Mouse (Mus musculus): ENCODE measurements around the gene Lmntd2. TPM values are rescaled to one million over a fixed set of nuclear protein-coding genes. Genes with fewer than 3 reads are reported as not detected.
"Not testable (repeated sequence)": the region's sequence is repeated elsewhere in the genome, so short reads cannot be mapped to it uniquely, and the experiment has no call there.

The Lmntd2 gene
- 3.9 and 4.0 TPM in 2 replicates for polyA plus RNA-seq (2016; fragmentation: Nextera tagmentation; extraction: Ambion mirVana)

GRCm38 (mm10) chr7:141213605-141214235, at the start of gene Lmntd2:
Lmntd2 (minus strand) TSS chr7:141214080.
- WGBS: 92% methylated on average over 11 of the region's 11 CpGs
- DNase-seq (ENCODE audit: low spot score): no peak

GRCm38 (mm10) chr7:141263640-141264039, 49.8 kb upstream of the Lmntd2 start:
- DNase-seq (ENCODE audit: low spot score): no peak
- Histone ChIP-seq H3K9me3 (no peaks in the 10 kb centered on the region), H3K27me3 (ENCODE audit: insufficient read depth, poor library complexity, severe bottlenecking) (no peaks in the 10 kb centered on the region), H3K36me3 (peaks cover 63% of the 10 kb centered on the region), H3K4me3 (no peak overlapping the region), H3K4me1 (replicated peaks) (peaks cover 18% of the 10 kb centered on the region), H3K27ac (no peak overlapping the region)
- WGBS: 89% methylated on average over 13 of the region's 13 CpGs

More at GRCm38 (mm10) chr7:141213605-141214235, at the start of gene Lmntd2:
- no peaks in the 10 kb centered on the region for H3K9me3 ChIP-seq
- no peaks in the 10 kb centered on the region for H3K27me3 ChIP-seq (ENCODE audit: insufficient read depth, poor library complexity, severe bottlenecking)
- H3K4me3 ChIP-seq: peak within 1 kb of the TSS; percentile 77
- H3K36me3 ChIP-seq: peaks cover 23% of the 10 kb centered on the region
- peaks cover 73% of the 10 kb centered on the region for H3K4me1 ChIP-seq (replicated peaks)
- H3K27ac ChIP-seq: peak within 1 kb of the TSS; percentile 97

GRCm38 (mm10) chr7:141261480-141261879, 47.6 kb upstream of the Lmntd2 start:
- 95% methylated on average over 3 of the region's 3 CpGs for WGBS
- Histone ChIP-seq H3K36me3 (peaks cover 84% of the 10 kb centered on the region), H3K27ac (no peak overlapping the region), H3K4me1 (replicated peaks) (peaks cover 17% of the 10 kb centered on the region), H3K27me3 (ENCODE audit: insufficient read depth, poor library complexity, severe bottlenecking) (no peaks in the 10 kb centered on the region), H3K9me3 (no peaks in the 10 kb centered on the region), H3K4me3 (no peak overlapping the region)
- DNase-seq (ENCODE audit: low spot score): no peak

GRCm38 (mm10) chr7:141256159-141256558, 42.3 kb upstream of the Lmntd2 start:
- H3K4me3 ChIP-seq: no peak overlapping the region
- DNase-seq (ENCODE audit: low spot score): no peak
- H3K9me3 ChIP-seq: no peaks in the 10 kb centered on the region
- peaks cover 98% of the 10 kb centered on the region for H3K36me3 ChIP-seq
- no peaks in the 10 kb centered on the region for H3K27me3 ChIP-seq (ENCODE audit: insufficient read depth, poor library complexity, severe bottlenecking)
- no peak overlapping the region for H3K27ac ChIP-seq
- 93% methylated on average over 10 of the region's 10 CpGs for WGBS
- H3K4me1 ChIP-seq (replicated peaks): no peaks in the 10 kb centered on the region

- not testable (repeated sequence) for H3K27me3 ChIP-seq (ENCODE audit: insufficient read depth, poor library complexity, severe bottlenecking); DNase-seq (ENCODE audit: low spot score); H3K9me3 ChIP-seq; H3K27ac ChIP-seq; H3K4me1 ChIP-seq (replicated peaks); H3K4me3 ChIP-seq
- WGBS: 95% methylated on average over 4 of the region's 4 CpGs
- peaks cover 98% of the 10 kb centered on the region for H3K36me3 ChIP-seq
Observed at GRCm38 (mm10) chr7:141250486-141250885, 36.6 kb upstream of the Lmntd2 start.

GRCm38 (mm10) chr7:141231551-141231950, 17.7 kb upstream of the Lmntd2 start:
- DNase-seq (ENCODE audit: low spot score): no peak
- H3K4me3 ChIP-seq: no peak overlapping the region
- 93% methylated on average over 10 of the region's 10 CpGs for WGBS
- peaks cover 26% of the 10 kb centered on the region for H3K4me1 ChIP-seq (replicated peaks)
- peaks cover 64% of the 10 kb centered on the region for H3K36me3 ChIP-seq
- no peaks in the 10 kb centered on the region for H3K27me3 ChIP-seq (ENCODE audit: insufficient read depth, poor library complexity, severe bottlenecking)
- no peaks in the 10 kb centered on the region for H3K9me3 ChIP-seq
- no peak overlapping the region for H3K27ac ChIP-seq

- peaks cover 60% of the 10 kb centered on the region for H3K36me3 ChIP-seq
- H3K4me3 ChIP-seq: no peak overlapping the region
- H3K27ac ChIP-seq: no peak overlapping the region
- no peaks in the 10 kb centered on the region for H3K27me3 ChIP-seq (ENCODE audit: insufficient read depth, poor library complexity, severe bottlenecking)
- WGBS: 95% methylated on average over 3 of the region's 3 CpGs
- DNase-seq (ENCODE audit: low spot score): no peak
- no peaks in the 10 kb centered on the region for H3K9me3 ChIP-seq
- H3K4me1 ChIP-seq (replicated peaks): peaks cover 26% of the 10 kb centered on the region
Observed at GRCm38 (mm10) chr7:141231111-141231510, 17.2 kb upstream of the Lmntd2 start.

GRCm38 (mm10) chr7:141230570-141230969, 16.7 kb upstream of the Lmntd2 start:
- Histone ChIP-seq H3K4me3 (peak overlapping the region; percentile 73), H3K36me3 (peaks cover 54% of the 10 kb centered on the region)
- 95% methylated on average over 4 of the region's 4 CpGs for WGBS

GRCm38 (mm10) chr7:141229702-141230101, 15.8 kb upstream of the Lmntd2 start:
- Histone ChIP-seq H3K4me1 (replicated peaks) (peaks cover 26% of the 10 kb centered on the region), H3K4me3 (peak overlapping the region; percentile 73), H3K9me3 (no peaks in the 10 kb centered on the region), H3K27ac (peak overlapping the region; percentile 99; the same call in 1 of the 2 replicates), H3K27me3 (ENCODE audit: insufficient read depth, poor library complexity, severe bottlenecking) (no peaks in the 10 kb centered on the region), H3K36me3 (peaks cover 46% of the 10 kb centered on the region)
- WGBS: 63% methylated on average over 6 of the region's 6 CpGs
- no peak for DNase-seq (ENCODE audit: low spot score)

More at GRCm38 (mm10) chr7:141230570-141230969, 16.7 kb upstream of the Lmntd2 start:
- Histone ChIP-seq H3K9me3 (no peaks in the 10 kb centered on the region), H3K27ac (no peak overlapping the region), H3K4me1 (replicated peaks) (peaks cover 26% of the 10 kb centered on the region), H3K27me3 (ENCODE audit: insufficient read depth, poor library complexity, severe bottlenecking) (no peaks in the 10 kb centered on the region)
- no peak for DNase-seq (ENCODE audit: low spot score)

- H3K4me1 ChIP-seq (replicated peaks): peaks cover 26% of the 10 kb centered on the region
- peak within 1 kb of the TSS; percentile 73 for H3K4me3 ChIP-seq
- H3K36me3 ChIP-seq: peaks cover 33% of the 10 kb centered on the region
- H3K27me3 ChIP-seq (ENCODE audit: insufficient read depth, poor library complexity, severe bottlenecking): no peaks in the 10 kb centered on the region
- WGBS: under 1% methylated on average over 76 of the region's 76 CpGs
- no peaks in the 10 kb centered on the region for H3K9me3 ChIP-seq
- DNase-seq (ENCODE audit: low spot score): peak; percentile 93
- H3K27ac ChIP-seq: peak within 1 kb of the TSS; percentile 99
Observed at GRCm38 (mm10) chr7:141228279-141229067, 14.6 kb upstream of the Lmntd2 start, which contains the start of gene Phrf1. Phrf1 (plus strand) TSS chr7:141228784.

GRCm38 (mm10) chr7:141227796-141228195, 13.9 kb upstream of the Lmntd2 start:
- Histone ChIP-seq H3K27ac (peak overlapping the region; percentile 99), H3K4me3 (peak overlapping the region; percentile 73), H3K4me1 (replicated peaks) (peaks cover 27% of the 10 kb centered on the region), H3K9me3 (no peaks in the 10 kb centered on the region), H3K27me3 (ENCODE audit: insufficient read depth, poor library complexity, severe bottlenecking) (no peaks in the 10 kb centered on the region), H3K36me3 (peaks cover 27% of the 10 kb centered on the region)
- DNase-seq (ENCODE audit: low spot score): no peak
- 81% methylated on average over 4 of the region's 4 CpGs for WGBS

GRCm38 (mm10) chr7:141226535-141226934, 12.7 kb upstream of the Lmntd2 start:
- no peak for DNase-seq (ENCODE audit: low spot score)
- no peak overlapping the region for H3K27ac ChIP-seq
- peaks cover 39% of the 10 kb centered on the region for H3K4me1 ChIP-seq (replicated peaks)
- H3K36me3 ChIP-seq: peaks cover 14% of the 10 kb centered on the region
- H3K9me3 ChIP-seq: no peaks in the 10 kb centered on the region
- WGBS: 83% methylated on average over 6 of the region's 6 CpGs
- H3K27me3 ChIP-seq (ENCODE audit: insufficient read depth, poor library complexity, severe bottlenecking): no peaks in the 10 kb centered on the region
- no peak overlapping the region for H3K4me3 ChIP-seq

- H3K4me1 ChIP-seq (replicated peaks): peaks cover 45% of the 10 kb centered on the region
- no peak for DNase-seq (ENCODE audit: low spot score)
- H3K27me3 ChIP-seq (ENCODE audit: insufficient read depth, poor library complexity, severe bottlenecking): no peaks in the 10 kb centered on the region
- no peaks in the 10 kb centered on the region for H3K9me3 ChIP-seq
- H3K27ac ChIP-seq: peak overlapping the region; percentile 93
- WGBS: 93% methylated on average over 4 of the region's 4 CpGs
- peak overlapping the region; percentile 65; the same call in 1 of the 2 replicates for H3K4me3 ChIP-seq
- peaks cover 25% of the 10 kb centered on the region for H3K36me3 ChIP-seq
Observed at GRCm38 (mm10) chr7:141222696-141223215, 8.9 kb upstream of the Lmntd2 start.
